8 mouse cellular contexts compared by ENCODE assay signal in genomic region chr5:76905405-76906154, GRCm38 (mm10). TPM values are rescaled to one million over a fixed set of nuclear protein-coding genes. Genes with fewer than 3 reads are reported as not detected.
DNase-seq lines count a peak whose midpoint lies in the region; ATAC-seq and TF ChIP-seq lines count a peak whose summit lies in the region.

Gene Aasdh (minus strand): TSS chr5:76905514.

- peak within 1 kb of the TSS; percentile 80 for H3K27ac ChIP-seq in bone marrow macrophage, adult 2 months (ENCODE audit: insufficient read depth, low read depth, low read length)
- H3K27ac ChIP-seq in embryonic fibroblast, embryonic 13.5 days (ENCODE audit: insufficient read depth, low read length) = peak within 1 kb of the TSS; percentile 70
- H3K27ac ChIP-seq in kidney, embryonic 14.5 days (ENCODE audit: low read depth, low read length) = peak within 1 kb of the TSS; percentile 86
- H3K27ac ChIP-seq in limb, embryonic 15.5 days = peak within 1 kb of the TSS; percentile 88

- peaks cover 7% of the 10 kb centered on the region; the same call in 1 of the 2 replicates for H3K4me1 ChIP-seq in bone marrow macrophage, adult 2 months (ENCODE audit: control insufficient read depth, insufficient read depth, low read length)
- H3K4me1 ChIP-seq in embryonic fibroblast, embryonic 13.5 days (ENCODE audit: control insufficient read depth, insufficient read depth, low read length) = no peaks in the 10 kb centered on the region
- 0 out of 2 replicates have a peak, but pooled peaks cover 4% of the 10 kb centered on the region for H3K4me1 ChIP-seq in kidney, embryonic 14.5 days (ENCODE audit: control insufficient read depth, insufficient read depth, low read length)
- peaks cover 6% of the 10 kb centered on the region; the same call in 1 of the 2 replicates for H3K4me1 ChIP-seq in limb, embryonic 15.5 days

- ATAC-seq in kidney, embryonic 14.5 days (ENCODE audit: low FRiP score, low TSS enrichment) = peak; percentile 99
- ATAC-seq in limb, embryonic 15.5 days (ENCODE audit: insufficient number of reproducible peaks, low FRiP score, low TSS enrichment, low read depth) = peak; percentile 96

- H3K4me2 ChIP-seq in kidney, embryonic 14.5 days (replicated peaks; ENCODE audit: low read depth, low read length) = peak within 1 kb of the TSS; percentile 72
- peak within 1 kb of the TSS; percentile 64 for H3K4me2 ChIP-seq in limb, embryonic 15.5 days

- no peaks in the 10 kb centered on the region for H3K9me3 ChIP-seq in kidney, embryonic 14.5 days (ENCODE audit: control insufficient read depth, low read length)
- no peaks in the 10 kb centered on the region for H3K9me3 ChIP-seq in limb, embryonic 15.5 days

- no peak for TF ChIP-seq CTCF in bone marrow macrophage, adult 2 months (IDR thresholded peaks at IDR 0.05; ENCODE audit: low read depth, low read length)
- TF ChIP-seq CTCF in embryonic fibroblast, embryonic 13.5 days (IDR thresholded peaks at IDR 0.05; ENCODE audit: borderline replicate concordance, insufficient read depth, low read length) = no peak

- peak within 1 kb of the TSS; percentile 91 for H3K4me3 ChIP-seq in bone marrow macrophage, adult 2 months (ENCODE audit: insufficient read depth, low read length)
- peak within 1 kb of the TSS; percentile 79 for H3K4me3 ChIP-seq in embryonic fibroblast, embryonic 13.5 days (ENCODE audit: insufficient read depth, low read length)
- peak within 1 kb of the TSS; percentile 84 for H3K4me3 ChIP-seq in kidney, embryonic 14.5 days (ENCODE audit: low read length)
- H3K4me3 ChIP-seq in limb, embryonic 15.5 days = peak within 1 kb of the TSS; percentile 76

- peaks cover 4% of the 10 kb centered on the region for H3K36me3 ChIP-seq in kidney, embryonic 14.5 days (ENCODE audit: control insufficient read depth, insufficient read depth, low read length)
- H3K36me3 ChIP-seq in limb, embryonic 15.5 days = peaks cover 2% of the 10 kb centered on the region; the same call in 1 of the 2 replicates

- peak within 1 kb of the TSS; percentile 76 for H3K9ac ChIP-seq in kidney, embryonic 14.5 days (ENCODE audit: low read depth, low read length)
- peak within 1 kb of the TSS; percentile 85 for H3K9ac ChIP-seq in limb, embryonic 15.5 days

- DNase-seq in A20 (ENCODE audit: low read depth, low spot score) = peak; percentile 98
- peak; percentile 89 to 93 for DNase-seq in heart, adult 9 months (ENCODE audit: low spot score in 2 of 2)
- peak; percentile 85 to 96 for DNase-seq in monocyte, adult 2 months (ENCODE audit: low read depth in 1 of 2, low spot score in 2 of 2)
- DNase-seq in spleen, postnatal 36 days (ENCODE audit: low spot score in 2 of 2) = peak; percentile 91 to 92

- WGBS in kidney, embryonic 14.5 days = under 1% methylated on average over 47 of the region's 47 CpGs
- under 1% methylated on average over 47 of the region's 47 CpGs for WGBS in limb, embryonic 15.5 days

- no peaks in the 10 kb centered on the region for H3K27me3 ChIP-seq in kidney, embryonic 14.5 days (ENCODE audit: control insufficient read depth, insufficient read depth, low read length)
- no peaks in the 10 kb centered on the region for H3K27me3 ChIP-seq in limb, embryonic 15.5 days

- no peak for TF ChIP-seq POLR2A in bone marrow macrophage, adult 2 months (IDR thresholded peaks at IDR 0.05; ENCODE audit: borderline replicate concordance, low read depth, low read length)
- peak; percentile 99 for TF ChIP-seq POLR2A in embryonic fibroblast, embryonic 13.5 days (IDR thresholded peaks at IDR 0.05; ENCODE audit: low read depth, low read length)

RNA-seq across cellular contexts. Expression of gene Aasdh, which starts in this region (rescaled TPM):
- 19.6 and 19.8 TPM in 2 replicates for polyA plus RNA-seq in bone marrow macrophage, adult 2 months (2012; ENCODE audit: insufficient read depth, insufficient read length, missing spikeins)
- polyA plus RNA-seq in embryonic fibroblast, embryonic 13.5 days (2011; ENCODE audit: insufficient read length, low read depth, missing spikeins) = 18.0 and 20.2 TPM in 2 replicates
- 13.2 and 20.8 TPM in 2 replicates for polyA plus RNA-seq in kidney, embryonic 14.5 days (2014; fragmentation: Nextera tagmentation; extraction: Ambion mirVana)
- 15.8 and 16.4 TPM in 2 replicates for polyA plus RNA-seq in limb, embryonic 15.5 days (2015; fragmentation: Nextera tagmentation; extraction: Ambion mirVana)

Comparison
In these comparisons a context has a peak if more than half of its experiments do, and no peak if none do; other contexts are left out.
1. Peak in every context shown above with its lines: DNase-seq, ATAC-seq, H3K4me3 ChIP-seq and H3K27ac ChIP-seq.